Mouse (Mus musculus) common myeloid progenitor, adult 5-6 weeks (primary cell): ENCODE results near the gene Tle2. TPM values are rescaled to one million over a fixed set of nuclear protein-coding genes. Genes with fewer than 3 reads are reported as not detected.

Source experiments
- ATAC-seq: replicated peaks from 2 replicates; pipeline ENCODE4 v1.8.0; 2016; ENCODE audit warnings: low read depth, mild to moderate bottlenecking, moderate TSS enrichment, inconsistent platforms; ENCODE audit not compliant: poor library complexity, severe bottlenecking
- total RNA-seq: library from RNA; stranded (forward); fragments of 200-1000, 187-1606 nt; gene quantifications from 2 replicates; pipeline ENCODE4 v1.2.3, GENCODE M21; 2017

Tle2 gene
- total RNA-seq, 1 experiment from 2014 or later, result 1.5 TPM

DNA sequence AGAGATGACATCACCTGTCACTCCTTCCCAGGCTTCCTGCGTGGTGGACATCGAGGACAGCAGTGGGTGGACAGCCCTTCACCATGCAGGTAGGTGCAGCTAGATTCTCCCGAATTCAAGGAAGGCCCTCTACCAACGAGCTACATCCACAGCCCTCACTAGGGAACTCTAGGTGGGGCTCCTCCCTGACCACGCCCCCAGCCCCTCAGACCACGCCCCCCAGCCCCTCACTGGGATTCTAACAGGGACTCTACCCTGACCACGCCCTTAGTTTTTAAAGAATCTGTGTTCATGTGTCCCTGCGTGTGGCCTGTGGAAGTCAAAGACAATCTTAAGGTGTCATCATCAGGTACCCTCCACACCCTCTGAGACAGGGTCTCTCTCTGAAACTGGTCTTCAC, 62.0 kb downstream of the Tle2 start:
- no peak for ATAC-seq

- no peak for ATAC-seq
Measured at GRCm38 (mm10) chr10:81638101-81638500, 63.7 kb downstream of the Tle2 start.

Other genes starting within 250 kb of the Tle2 start
- gene Tbxa2r, start 245.8 kb upstream of the Tle2 start, total RNA-seq, result 3.4 and 4.2 TPM in 2 replicates
- gene Gipc3, start 231.3 kb upstream of the Tle2 start, total RNA-seq, result not detected in 2 replicates
- 33.2 and 35.5 TPM in 2 replicates for gene Hmg20b, start 224.1 kb upstream of the Tle2 start, total RNA-seq
- gene Mfsd12, start 217.1 kb upstream of the Tle2 start, total RNA-seq, result 8.7 and 17.4 TPM in 2 replicates
- 0.23 TPM in 1 of 2 replicates, not detected in the other for gene 4930404N11Rik, start 208.7 kb upstream of the Tle2 start, total RNA-seq
- gene Fzr1, start 196.0 kb upstream of the Tle2 start, total RNA-seq, result 21.9 and 24.8 TPM in 2 replicates
- gene Dohh, start 190.1 kb upstream of the Tle2 start, total RNA-seq, result 34.7 and 50.7 TPM in 2 replicates
- 0.19 and 2.4 TPM in 2 replicates for gene Gm48551, start 190.1 kb upstream of the Tle2 start, total RNA-seq
- 1.6 TPM in 1 of 2 replicates, not detected in the other for gene Gm48552, start 185.6 kb upstream of the Tle2 start, total RNA-seq
- gene Smim24, start 181.5 kb upstream of the Tle2 start, total RNA-seq, result 5.0 and 13.2 TPM in 2 replicates
- 13.7 and 18.2 TPM in 2 replicates for gene Nfic, start 118.9 kb upstream of the Tle2 start, total RNA-seq
- gene Celf5, start 91.9 kb upstream of the Tle2 start, total RNA-seq, result 0.14 TPM in 1 of 2 replicates, not detected in the other
- gene Ncln, start 78.2 kb upstream of the Tle2 start, total RNA-seq, result 46.6 and 52.9 TPM in 2 replicates
- 10.3 and 14.4 TPM in 2 replicates for gene S1pr4, start 74.4 kb upstream of the Tle2 start, total RNA-seq
- 30.6 and 39.1 TPM in 2 replicates for gene Gna15, start 50.3 kb upstream of the Tle2 start, total RNA-seq
- 5.0 and 5.7 TPM in 2 replicates for gene Gna11, start 29.4 kb upstream of the Tle2 start, total RNA-seq
- gene Aes, start 15.1 kb upstream of the Tle2 start, total RNA-seq, result 134 and 183 TPM in 2 replicates
- 8.4 and 26.1 TPM in 2 replicates for gene Tle6, start 26.5 kb downstream of the Tle2 start, total RNA-seq
- gene BC025920, start 31.7 kb downstream of the Tle2 start, total RNA-seq, result 1.4 and 2.1 TPM in 2 replicates
- 3.7 and 5.2 TPM in 2 replicates for gene Sirt6, start 53.2 kb downstream of the Tle2 start, total RNA-seq
- 8.1 and 10.6 TPM in 2 replicates for gene Ankrd24, start 54.0 kb downstream of the Tle2 start, total RNA-seq
- gene Gm10778, start 74.5 kb downstream of the Tle2 start, total RNA-seq, result 3.6 and 5.5 TPM in 2 replicates
- 20.1 and 22.7 TPM in 2 replicates for gene Zfp433, start 130.3 kb downstream of the Tle2 start, total RNA-seq
- gene Gm3055, start 196.6 kb downstream of the Tle2 start, total RNA-seq, result 1.2 and 4.0 TPM in 2 replicates
- gene Gm4767, start 237.6 kb downstream of the Tle2 start, total RNA-seq, result 2.3 TPM in 1 of 2 replicates, not detected in the other